Comparison of ENCODE assay signal across 9 mouse cellular contexts in genomic region chr10:60282116-60283014, GRCm38 (mm10). TPM values are rescaled to one million over a fixed set of nuclear protein-coding genes. Genes with fewer than 3 reads are reported as not detected.
DNase-seq lines count a peak whose midpoint lies in the region; ATAC-seq lines count a peak whose summit lies in the region.
"Had no signal": no experiment of that assay in that cellular context is flagged by ENCODE, and none has a peak within 500 bp of the region (broad histone marks: within the 10 kb centered on the region; RNA-seq: fewer than 3 reads in every experiment).

No protein-coding gene starts in this region.

- no peaks in the 10 kb centered on the region for H3K9me3 ChIP-seq in hindbrain, embryonic 15.5 days
- H3K9me3 ChIP-seq in hindbrain, embryonic 11.5 days (ENCODE audit: control insufficient read depth, low read length) = no peaks in the 10 kb centered on the region
- H3K9me3 ChIP-seq in liver, embryonic 15.5 days (replicated peaks) = no peaks in the 10 kb centered on the region

- ATAC-seq in hindbrain, embryonic 15.5 days (ENCODE audit: low FRiP score, low read depth) = no peak
- ATAC-seq in hindbrain, embryonic 11.5 days (ENCODE audit: low FRiP score) = no peak
- ATAC-seq in liver, embryonic 15.5 days (ENCODE audit: insufficient read depth) = no peak
- ATAC-seq in inflammation-experienced regulatory T-cells, adult 6 months = no peak

- H3K4me1 ChIP-seq in hindbrain, embryonic 15.5 days (replicated peaks) = peaks cover 90% of the 10 kb centered on the region
- H3K4me1 ChIP-seq in hindbrain, embryonic 11.5 days (replicated peaks; ENCODE audit: control insufficient read depth, insufficient read depth, low read length) = peaks cover 27% of the 10 kb centered on the region
- peaks cover 86% of the 10 kb centered on the region for H3K4me1 ChIP-seq in liver, embryonic 15.5 days (replicated peaks)

- H3K27ac ChIP-seq in hindbrain, embryonic 15.5 days (replicated peaks) = peak overlapping the region; percentile 4; the same call in 1 of the 2 replicates
- no peak overlapping the region for H3K27ac ChIP-seq in hindbrain, embryonic 11.5 days (ENCODE audit: low read depth, low read length)
- H3K27ac ChIP-seq in liver, embryonic 15.5 days (replicated peaks) = peak overlapping the region; percentile 55

- H3K27me3 ChIP-seq in hindbrain, embryonic 15.5 days = no peaks in the 10 kb centered on the region
- H3K27me3 ChIP-seq in hindbrain, embryonic 11.5 days (ENCODE audit: control insufficient read depth, insufficient read depth, low read length) = no peaks in the 10 kb centered on the region
- H3K27me3 ChIP-seq in liver, embryonic 15.5 days = no peaks in the 10 kb centered on the region

- H3K9ac ChIP-seq in hindbrain, embryonic 15.5 days = no peak overlapping the region
- no peak overlapping the region for H3K9ac ChIP-seq in hindbrain, embryonic 11.5 days (ENCODE audit: low read depth, low read length)
- no peak overlapping the region for H3K9ac ChIP-seq in liver, embryonic 15.5 days

- no peak overlapping the region for H3K4me2 ChIP-seq in hindbrain, embryonic 15.5 days
- no peak overlapping the region for H3K4me2 ChIP-seq in hindbrain, embryonic 11.5 days (replicated peaks; ENCODE audit: low read depth, low read length)
- peak overlapping the region; percentile 21 for H3K4me2 ChIP-seq in liver, embryonic 15.5 days

- H3K36me3 ChIP-seq in hindbrain, embryonic 15.5 days = no peaks in the 10 kb centered on the region
- no peaks in the 10 kb centered on the region for H3K36me3 ChIP-seq in hindbrain, embryonic 11.5 days (ENCODE audit: control insufficient read depth, insufficient read depth, low read length)
- H3K36me3 ChIP-seq in liver, embryonic 15.5 days (replicated peaks) = 0 out of 2 replicates have a peak, but pooled peaks cover 11% of the 10 kb centered on the region

- H3K4me3 ChIP-seq in hindbrain, embryonic 15.5 days = no peak overlapping the region
- H3K4me3 ChIP-seq in hindbrain, embryonic 11.5 days (ENCODE audit: low read depth, low read length) = no peak overlapping the region
- no peak overlapping the region for H3K4me3 ChIP-seq in liver, embryonic 15.5 days (replicated peaks)

- 80% methylated on average over 10 of the region's 10 CpGs for WGBS in hindbrain, embryonic 15.5 days
- 86% methylated on average over 10 of the region's 10 CpGs for WGBS in hindbrain, embryonic 11.5 days
- WGBS in liver, embryonic 15.5 days (ENCODE audit: insufficient replicate concordance) = 66% methylated on average over 10 of the region's 10 CpGs

- DNase-seq in hindbrain, embryonic 11.5 days (ENCODE audit: low spot score) = no peak
- DNase-seq in 3T3-L1 (ENCODE audit: low read depth, low spot score) (peak; percentile 58), adipocyte (ENCODE audit: low spot score) (peak; percentile 86)
- no peak for DNase-seq in cerebellum, postnatal 4 days (ENCODE audit: low spot score in 2 of 2)
- no peak for DNase-seq in adrenal gland, adult 2 months
- DNase-seq: right cerebral cortex, postnatal 4 days had no signal

RNA-seq across cellular contexts. Expression of gene Psap, which starts 4.9 kb away (rescaled TPM):
- polyA plus RNA-seq in hindbrain, embryonic 15.5 days (2015; fragmentation: Nextera tagmentation; extraction: Ambion mirVana) = 194 and 203 TPM in 2 replicates
- polyA plus RNA-seq in hindbrain, embryonic 11.5 days (2014; fragmentation: Nextera tagmentation; extraction: Ambion mirVana) = 85.7 and 91.4 TPM in 2 replicates
- 73.5 and 76.0 TPM in 2 replicates for polyA plus RNA-seq in liver, embryonic 15.5 days (2015; fragmentation: Nextera tagmentation; extraction: Ambion mirVana)
- 1,000 to 10,000 TPM; 1,081 to 1,299 TPM for total RNA-seq in adrenal gland, adult 2 months (2021)
- 1,236 and 1,342 TPM in 2 replicates for polyA plus RNA-seq in adrenal gland, adult 2 months (2012; rRNA removed)
- polyA plus RNA-seq in inflammation-experienced regulatory T-cells, adult 6 months (2017; shearing (Covaris generic)) = 100 to 1,000 TPM in 2 of 3 experiments, 10 to 100 TPM in 1; 79.4 to 218 (median 211) TPM

Comparison
In these comparisons a context has a peak if more than half of its experiments do, and no peak if none do; other contexts are left out.
1. DNase-seq: peak in 3T3-L1 (single experiment) and adipocyte (single experiment); none in hindbrain, embryonic 11.5 days (single experiment), cerebellum, postnatal 4 days (0 of 2) and adrenal gland, adult 2 months (single experiment).